Mouse (Mus musculus): ENCODE measurements around the gene Slamf6. TPM values are rescaled to one million over a fixed set of nuclear protein-coding genes. Genes with fewer than 3 reads are reported as not detected.

The Slamf6 gene
- polyA plus RNA-seq, 1 experiment from 2014 or later: not detected

GRCm38 (mm10) chr1:171982740-171983139 lies 65.4 kb downstream of the Slamf6 start:
- WGBS: 74% methylated on average over 4 of the region's 4 CpGs
- Histone ChIP-seq H3K27ac (no peak overlapping the region), H3K27me3 (no peaks in the 10 kb centered on the region), H3K4me3 (no peak overlapping the region), H3K9me3 (replicated peaks) (no peaks in the 10 kb centered on the region), H3K9ac (no peak overlapping the region), H3K4me2 (no peak overlapping the region), H3K36me3 (ENCODE audit: poor library complexity, severe bottlenecking) (no peaks in the 10 kb centered on the region), H3K4me1 (peaks cover 26% of the 10 kb centered on the region)
- no peak for ATAC-seq

GRCm38 (mm10) chr1:171983372-171984001 lies 66.2 kb downstream of the Slamf6 start:
- WGBS: 61% methylated on average over 3 of the region's 3 CpGs

GRCm38 (mm10) chr1:171984121-171984520 lies 66.8 kb downstream of the Slamf6 start:
- H3K9me3 ChIP-seq (replicated peaks): no peaks in the 10 kb centered on the region; the same call in 1 of the 2 replicates
- no peaks in the 10 kb centered on the region for H3K27me3 ChIP-seq
- no peak overlapping the region for H3K4me3 ChIP-seq
- H3K36me3 ChIP-seq (ENCODE audit: poor library complexity, severe bottlenecking): no peaks in the 10 kb centered on the region
- H3K9ac ChIP-seq: no peak overlapping the region
- peaks cover 26% of the 10 kb centered on the region for H3K4me1 ChIP-seq
- ATAC-seq: no peak
- H3K4me2 ChIP-seq: no peak overlapping the region
- whole genome bisulfite sequencing: 100% methylated on average over 1 of the region's 1 CpGs
- no peak overlapping the region for H3K27ac ChIP-seq

More at GRCm38 (mm10) chr1:171983372-171984001, 66.2 kb downstream of the Slamf6 start:
- H3K4me2 ChIP-seq: no peak overlapping the region
- peaks cover 26% of the 10 kb centered on the region for H3K4me1 ChIP-seq
- H3K36me3 ChIP-seq (ENCODE audit: poor library complexity, severe bottlenecking): no peaks in the 10 kb centered on the region
- ATAC-seq: no peak
- no peak overlapping the region for H3K4me3 ChIP-seq
- no peaks in the 10 kb centered on the region; the same call in 1 of the 2 replicates for H3K9me3 ChIP-seq (replicated peaks)
- H3K9ac ChIP-seq: no peak overlapping the region
- no peak overlapping the region for H3K27ac ChIP-seq
- no peaks in the 10 kb centered on the region for H3K27me3 ChIP-seq

GRCm38 (mm10) chr1:171991883-171992282 lies 74.6 kb downstream of the Slamf6 start:
- WGBS: 79% methylated on average over 2 of the region's 2 CpGs
- Histone ChIP-seq H3K27me3 (no peaks in the 10 kb centered on the region), H3K4me3 (no peak overlapping the region), H3K4me2 (no peak overlapping the region), H3K27ac (no peak overlapping the region), H3K9me3 (replicated peaks) (no peaks in the 10 kb centered on the region; the same call in 1 of the 2 replicates), H3K36me3 (ENCODE audit: poor library complexity, severe bottlenecking) (no peaks in the 10 kb centered on the region), H3K4me1 (no peaks in the 10 kb centered on the region), H3K9ac (no peak overlapping the region)
- ATAC-seq: no peak

- Histone ChIP-seq H3K4me2 (no peak overlapping the region), H3K36me3 (ENCODE audit: poor library complexity, severe bottlenecking) (no peaks in the 10 kb centered on the region), H3K27me3 (no peaks in the 10 kb centered on the region), H3K4me3 (no peak overlapping the region), H3K9ac (no peak overlapping the region), H3K9me3 (replicated peaks) (no peaks in the 10 kb centered on the region; the same call in 1 of the 2 replicates), H3K27ac (no peak overlapping the region), H3K4me1 (no peaks in the 10 kb centered on the region)
- WGBS: 88% methylated on average over 4 of the region's 4 CpGs
- ATAC-seq: no peak
These were observed 75.7 kb downstream of the Slamf6 start for GRCm38 (mm10) chr1:171992901-171993530.

GRCm38 (mm10) chr1:171994501-171994900 lies 77.2 kb downstream of the Slamf6 start:
- 95% methylated on average over 2 of the region's 2 CpGs for WGBS
- Histone ChIP-seq H3K4me2 (no peak overlapping the region), H3K9me3 (replicated peaks) (no peaks in the 10 kb centered on the region), H3K4me1 (no peaks in the 10 kb centered on the region), H3K27ac (no peak overlapping the region), H3K36me3 (ENCODE audit: poor library complexity, severe bottlenecking) (peaks cover 4% of the 10 kb centered on the region; the same call in 1 of the 2 replicates), H3K27me3 (no peaks in the 10 kb centered on the region), H3K9ac (no peak overlapping the region), H3K4me3 (no peak overlapping the region)
- ATAC-seq: no peak

GRCm38 (mm10) chr1:171994918-171995715 lies 77.8 kb downstream of the Slamf6 start:
- 88% methylated on average over 11 of the region's 11 CpGs for WGBS
- Histone ChIP-seq H3K27me3 (no peaks in the 10 kb centered on the region), H3K9me3 (replicated peaks) (no peaks in the 10 kb centered on the region), H3K4me2 (no peak overlapping the region), H3K27ac (no peak overlapping the region), H3K4me1 (no peaks in the 10 kb centered on the region), H3K9ac (no peak overlapping the region), H3K36me3 (ENCODE audit: poor library complexity, severe bottlenecking) (peaks cover 10% of the 10 kb centered on the region; the same call in 1 of the 2 replicates), H3K4me3 (no peak overlapping the region)
- ATAC-seq: no peak

GRCm38 (mm10) chr1:171996701-171997100 lies 79.4 kb downstream of the Slamf6 start:
- no peaks in the 10 kb centered on the region for H3K9me3 ChIP-seq (replicated peaks)
- WGBS: 81% methylated on average over 7 of the region's 7 CpGs
- H3K27me3 ChIP-seq: no peaks in the 10 kb centered on the region
- no peak overlapping the region for H3K4me3 ChIP-seq
- no peak overlapping the region for H3K27ac ChIP-seq
- no peak for ATAC-seq
- peaks cover 6% of the 10 kb centered on the region for H3K4me1 ChIP-seq
- no peak overlapping the region for H3K9ac ChIP-seq
- H3K36me3 ChIP-seq (ENCODE audit: poor library complexity, severe bottlenecking): peaks cover 21% of the 10 kb centered on the region; the same call in 1 of the 2 replicates
- no peak overlapping the region for H3K4me2 ChIP-seq

- Histone ChIP-seq H3K4me3 (no peak overlapping the region), H3K4me1 (peaks cover 7% of the 10 kb centered on the region), H3K9ac (no peak overlapping the region), H3K9me3 (replicated peaks) (no peaks in the 10 kb centered on the region), H3K36me3 (ENCODE audit: poor library complexity, severe bottlenecking) (peaks cover 43% of the 10 kb centered on the region), H3K27me3 (no peaks in the 10 kb centered on the region), H3K27ac (no peak overlapping the region), H3K4me2 (no peak overlapping the region)
- ATAC-seq: no peak
- WGBS: 94% methylated on average over 13 of the region's 13 CpGs
These were observed 81.7 kb downstream of the Slamf6 start for GRCm38 (mm10) chr1:171998820-171999597.

GRCm38 (mm10) chr1:172000641-172001040 lies 83.3 kb downstream of the Slamf6 start:
- no peaks in the 10 kb centered on the region for H3K9me3 ChIP-seq (replicated peaks)
- WGBS: 53% methylated on average over 3 of the region's 3 CpGs
- peak; percentile 64; the same call in 1 of the 2 replicates for ATAC-seq

GRCm38 (mm10) chr1:172001665-172002064 lies 84.3 kb downstream of the Slamf6 start:
- ATAC-seq: peak; percentile 61
- 49% methylated on average over 12 of the region's 12 CpGs for WGBS
- H3K9ac ChIP-seq: peak overlapping the region; percentile 14; the same call in 1 of the 2 replicates
- no peaks in the 10 kb centered on the region for H3K9me3 ChIP-seq (replicated peaks)
- no peaks in the 10 kb centered on the region for H3K27me3 ChIP-seq
- peak overlapping the region; percentile 60 for H3K27ac ChIP-seq
- H3K4me3 ChIP-seq: no peak overlapping the region
- peaks cover 7% of the 10 kb centered on the region for H3K4me1 ChIP-seq
- peaks cover 69% of the 10 kb centered on the region for H3K36me3 ChIP-seq (ENCODE audit: poor library complexity, severe bottlenecking)
- no peak overlapping the region for H3K4me2 ChIP-seq

More at GRCm38 (mm10) chr1:172000641-172001040, 83.3 kb downstream of the Slamf6 start:
- peaks cover 7% of the 10 kb centered on the region for H3K4me1 ChIP-seq
- H3K4me3 ChIP-seq: no peak overlapping the region
- H3K9ac ChIP-seq: no peak overlapping the region
- H3K4me2 ChIP-seq: no peak overlapping the region
- peaks cover 59% of the 10 kb centered on the region for H3K36me3 ChIP-seq (ENCODE audit: poor library complexity, severe bottlenecking)
- peak overlapping the region; percentile 40; the same call in 1 of the 2 replicates for H3K27ac ChIP-seq
- H3K27me3 ChIP-seq: no peaks in the 10 kb centered on the region
